Mouse (Mus musculus): ENCODE results near the gene Tmem163. TPM values are rescaled to one million over a fixed set of nuclear protein-coding genes. Genes with fewer than 3 reads are reported as not detected.

Gene Tmem163
- total and polyA plus RNA-seq, 2 experiments from 2014 or later, result 54.9 to 56.0 TPM

DNA sequence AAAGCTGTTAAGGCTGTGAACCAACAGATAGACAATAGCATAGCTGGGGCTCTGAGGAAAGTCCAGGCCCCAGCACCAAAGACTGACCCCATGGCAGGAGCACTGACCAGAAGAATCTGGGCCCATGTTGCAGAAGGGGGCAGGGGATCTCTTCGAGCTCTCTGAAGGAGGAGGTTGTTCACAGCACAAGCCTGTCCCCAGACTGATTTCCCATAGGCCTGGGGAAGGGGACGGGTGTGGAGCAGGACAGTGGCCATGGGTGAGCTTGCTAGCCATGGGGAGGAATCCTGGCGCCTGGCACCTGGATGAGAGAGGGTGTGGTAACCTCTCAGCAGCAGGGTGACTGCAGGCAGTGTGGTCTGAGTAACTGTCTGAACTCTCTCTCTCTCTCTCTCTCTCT lies 103.2 kb downstream of the Tmem163 start:
- H3K27me3 ChIP-seq (ENCODE audit: insufficient read depth, low read length), result no peaks in the 10 kb centered on the region
- H3K27ac ChIP-seq, result no peak overlapping the region
- no peak overlapping the region for H3K9ac ChIP-seq (replicated peaks; ENCODE audit: low read length)
- no peak for TF ChIP-seq CTCF (IDR thresholded peaks at IDR 0.05; ENCODE audit: low read depth)
- H3K9me3 ChIP-seq (ENCODE audit: low read length), result no peaks in the 10 kb centered on the region
- WGBS, result 26% methylated on average over 3 of the region's 3 CpGs
- DNase-seq (ENCODE audit: low spot score), result no peak
- peaks cover 6% of the 10 kb centered on the region; the same call in 1 of the 2 replicates for H3K4me1 ChIP-seq (ENCODE audit: insufficient read depth, low read length)
- no peak for ATAC-seq
- H3K4me2 ChIP-seq (ENCODE audit: low read depth, low read length), result no peak overlapping the region
- H3K4me3 ChIP-seq (ENCODE audit: low read length), result no peak overlapping the region
- no peaks in the 10 kb centered on the region for H3K36me3 ChIP-seq (ENCODE audit: insufficient read depth, low read length)

DNA sequence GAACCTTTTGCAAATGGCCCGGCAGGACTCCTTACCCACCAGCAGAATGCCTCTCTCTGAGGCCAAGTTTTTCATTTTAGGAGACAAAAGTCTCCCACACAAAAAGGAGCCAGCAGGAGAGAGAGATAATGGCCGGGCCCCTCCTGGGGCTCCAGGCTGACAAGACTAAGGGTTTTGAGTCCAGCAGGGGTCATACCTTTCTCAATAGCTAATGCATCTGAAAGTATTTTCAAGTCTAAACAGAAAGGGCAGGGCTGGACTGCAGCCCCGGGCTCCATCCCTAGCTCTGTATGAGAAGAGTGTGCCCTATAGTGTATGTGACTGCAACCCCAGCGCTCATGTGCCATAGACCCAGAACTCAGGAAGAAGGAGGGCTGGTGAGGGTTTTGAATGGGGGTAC lies 103.7 kb downstream of the Tmem163 start:
- Histone ChIP-seq H3K4me2 (ENCODE audit: low read depth, low read length) (no peak overlapping the region), H3K9me3 (ENCODE audit: low read length) (no peaks in the 10 kb centered on the region), H3K4me1 (ENCODE audit: insufficient read depth, low read length) (peaks cover 6% of the 10 kb centered on the region; the same call in 1 of the 2 replicates), H3K27ac (no peak overlapping the region), H3K4me3 (ENCODE audit: low read length) (no peak overlapping the region), H3K36me3 (ENCODE audit: insufficient read depth, low read length) (no peaks in the 10 kb centered on the region), H3K27me3 (ENCODE audit: insufficient read depth, low read length) (no peaks in the 10 kb centered on the region), H3K9ac (replicated peaks; ENCODE audit: low read length) (no peak overlapping the region)
- 14% methylated on average over 4 of the region's 4 CpGs for WGBS
- DNase-seq (ENCODE audit: low spot score) (no peak), ATAC-seq (no peak)
- no peak for TF ChIP-seq CTCF (IDR thresholded peaks at IDR 0.05; ENCODE audit: low read depth)

DNA sequence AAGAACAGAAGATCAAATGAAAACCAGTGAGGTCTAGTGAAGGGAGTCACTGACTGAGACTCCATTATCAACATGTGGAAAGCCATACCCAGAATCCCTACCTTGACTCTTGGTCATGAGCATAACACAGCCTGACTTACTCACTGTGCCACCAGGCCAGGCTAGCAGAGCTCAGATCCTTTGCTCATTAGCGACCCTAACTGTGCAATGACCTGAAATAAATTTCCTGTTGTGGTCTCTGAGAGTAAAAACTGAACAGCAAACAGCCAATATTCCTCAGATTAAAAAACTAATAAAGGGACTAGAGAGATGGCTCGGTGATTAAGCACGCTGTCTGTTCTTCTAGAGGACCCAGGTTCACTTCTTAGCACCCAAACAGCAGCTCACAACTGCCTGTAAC lies 106.2 kb downstream of the Tmem163 start:
- no peak overlapping the region for H3K4me2 ChIP-seq (ENCODE audit: low read depth, low read length)
- no peaks in the 10 kb centered on the region for H3K9me3 ChIP-seq (ENCODE audit: low read length)
- no peak overlapping the region for H3K4me3 ChIP-seq (ENCODE audit: low read length)
- peaks cover 6% of the 10 kb centered on the region; the same call in 1 of the 2 replicates for H3K4me1 ChIP-seq (ENCODE audit: insufficient read depth, low read length)
- no peak overlapping the region for H3K9ac ChIP-seq (replicated peaks; ENCODE audit: low read length)
- no peaks in the 10 kb centered on the region for H3K36me3 ChIP-seq (ENCODE audit: insufficient read depth, low read length)
- no peak for ATAC-seq
- DNase-seq (ENCODE audit: low spot score), result no peak
- H3K27ac ChIP-seq, result no peak overlapping the region
- no peaks in the 10 kb centered on the region for H3K27me3 ChIP-seq (ENCODE audit: insufficient read depth, low read length)
- no peak for TF ChIP-seq CTCF (IDR thresholded peaks at IDR 0.05; ENCODE audit: low read depth)
- WGBS, result 76% methylated on average over 3 of the region's 3 CpGs

DNA sequence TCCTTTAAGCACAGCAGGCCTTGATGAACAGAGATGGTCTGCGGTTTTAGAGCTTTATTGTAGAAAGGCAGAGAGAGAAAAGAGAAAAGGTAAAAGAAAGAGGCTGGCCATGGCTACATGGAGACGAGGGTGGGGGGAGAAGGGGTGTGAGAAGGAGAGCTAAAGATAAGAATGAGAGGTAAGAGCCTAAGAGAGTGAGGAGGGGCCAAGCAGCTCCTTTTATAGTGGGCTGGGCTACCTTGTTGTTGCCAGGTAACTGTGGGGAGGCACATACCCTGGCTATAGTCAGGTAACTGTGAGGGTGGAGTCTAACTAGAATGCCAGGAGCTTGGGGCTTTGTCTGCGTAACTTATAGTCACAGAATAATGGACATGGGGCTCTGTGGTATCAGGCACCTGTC lies 110.7 kb downstream of the Tmem163 start:
- Histone ChIP-seq H3K9ac (replicated peaks; ENCODE audit: low read length) (no peak overlapping the region), H3K36me3 (ENCODE audit: insufficient read depth, low read length) (no peaks in the 10 kb centered on the region), H3K4me1 (ENCODE audit: insufficient read depth, low read length) (no peaks in the 10 kb centered on the region), H3K4me2 (ENCODE audit: low read depth, low read length) (no peak overlapping the region), H3K27me3 (ENCODE audit: insufficient read depth, low read length) (no peaks in the 10 kb centered on the region), H3K27ac (no peak overlapping the region), H3K4me3 (ENCODE audit: low read length) (no peak overlapping the region), H3K9me3 (ENCODE audit: low read length) (no peaks in the 10 kb centered on the region)
- TF ChIP-seq CTCF (IDR thresholded peaks at IDR 0.05; ENCODE audit: low read depth), result no peak
- no peak for DNase-seq (ENCODE audit: low spot score)
- 67% methylated on average over 3 of the region's 3 CpGs for WGBS
- no peak for ATAC-seq

DNA sequence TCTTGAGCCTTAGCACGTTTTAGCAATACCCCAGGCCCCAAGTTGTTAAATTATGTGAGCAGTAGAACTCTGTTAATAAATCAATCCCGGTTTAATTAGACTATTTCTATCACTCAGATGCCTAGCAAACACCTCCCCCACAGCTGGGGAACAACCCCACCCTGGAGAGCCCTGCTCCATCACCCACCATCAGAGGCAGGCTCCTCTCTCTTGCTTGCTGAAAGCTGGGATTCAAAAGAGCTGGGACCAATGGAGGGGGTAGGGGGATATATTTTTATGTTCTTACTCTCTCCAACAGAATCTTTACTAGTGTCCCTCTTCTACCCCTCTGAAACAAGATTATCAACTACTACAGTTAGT lies 122.9 kb downstream of the Tmem163 start:
- no peak overlapping the region for H3K9ac ChIP-seq (replicated peaks; ENCODE audit: low read length)
- H3K4me2 ChIP-seq (ENCODE audit: low read depth, low read length), result no peak overlapping the region
- TF ChIP-seq CTCF (IDR thresholded peaks at IDR 0.05; ENCODE audit: low read depth), result no peak
- no peaks in the 10 kb centered on the region for H3K4me1 ChIP-seq (ENCODE audit: insufficient read depth, low read length)
- H3K36me3 ChIP-seq (ENCODE audit: insufficient read depth, low read length), result no peaks in the 10 kb centered on the region
- no peak overlapping the region for H3K4me3 ChIP-seq (ENCODE audit: low read length)
- 0 out of 2 replicates have a peak, but pooled peaks have one; percentile 24 for ATAC-seq
- H3K27ac ChIP-seq, result no peak overlapping the region
- DNase-seq (ENCODE audit: low spot score), result no peak
- H3K9me3 ChIP-seq (ENCODE audit: low read length), result no peaks in the 10 kb centered on the region
- 32% methylated on average over 2 of the region's 2 CpGs for whole genome bisulfite sequencing
- H3K27me3 ChIP-seq (ENCODE audit: insufficient read depth, low read length), result no peaks in the 10 kb centered on the region

DNA sequence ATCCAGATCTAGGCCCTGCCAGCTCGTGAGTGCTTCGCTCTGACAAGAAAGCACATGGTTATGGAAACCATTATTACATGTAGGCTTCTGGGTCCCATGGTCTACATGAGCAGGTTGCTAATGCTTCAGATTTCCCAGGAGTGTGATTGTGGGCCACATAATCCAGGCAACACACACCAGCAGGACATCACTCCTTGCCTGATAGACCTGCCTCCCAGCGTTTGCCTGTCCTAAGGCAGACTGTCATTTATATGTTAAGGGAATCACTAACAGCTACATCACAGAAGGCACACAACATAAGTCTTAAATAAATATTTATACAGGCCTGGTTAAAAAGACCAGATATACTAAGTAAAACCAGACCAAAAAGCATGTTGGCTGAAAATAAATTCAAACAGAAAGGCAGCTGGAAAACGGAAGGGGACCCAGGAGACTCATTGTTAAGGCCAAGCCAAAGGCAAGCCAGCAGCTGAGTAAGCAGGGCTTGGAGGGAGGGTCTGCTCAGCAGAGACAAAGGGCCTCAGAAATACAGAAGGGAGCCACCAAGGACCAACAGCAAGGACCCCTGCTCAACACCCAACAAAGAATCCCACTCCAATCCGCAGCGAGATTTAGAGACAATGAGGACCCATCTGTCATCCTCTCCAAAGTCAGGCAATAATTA lies 123.4 kb downstream of the Tmem163 start:
- Histone ChIP-seq H3K36me3 (ENCODE audit: insufficient read depth, low read length) (no peaks in the 10 kb centered on the region), H3K4me1 (ENCODE audit: insufficient read depth, low read length) (no peaks in the 10 kb centered on the region), H3K4me3 (ENCODE audit: low read length) (no peak overlapping the region), H3K27me3 (ENCODE audit: insufficient read depth, low read length) (no peaks in the 10 kb centered on the region), H3K4me2 (ENCODE audit: low read depth, low read length) (no peak overlapping the region), H3K27ac (no peak overlapping the region), H3K9me3 (ENCODE audit: low read length) (no peaks in the 10 kb centered on the region), H3K9ac (replicated peaks; ENCODE audit: low read length) (no peak overlapping the region)
- no peak for DNase-seq (ENCODE audit: low spot score)
- 0 out of 2 replicates have a peak, but pooled peaks have one; percentile 51 for ATAC-seq
- WGBS, result 40% methylated on average over 6 of the region's 6 CpGs
- TF ChIP-seq CTCF (IDR thresholded peaks at IDR 0.05; ENCODE audit: low read depth), result no peak

DNA sequence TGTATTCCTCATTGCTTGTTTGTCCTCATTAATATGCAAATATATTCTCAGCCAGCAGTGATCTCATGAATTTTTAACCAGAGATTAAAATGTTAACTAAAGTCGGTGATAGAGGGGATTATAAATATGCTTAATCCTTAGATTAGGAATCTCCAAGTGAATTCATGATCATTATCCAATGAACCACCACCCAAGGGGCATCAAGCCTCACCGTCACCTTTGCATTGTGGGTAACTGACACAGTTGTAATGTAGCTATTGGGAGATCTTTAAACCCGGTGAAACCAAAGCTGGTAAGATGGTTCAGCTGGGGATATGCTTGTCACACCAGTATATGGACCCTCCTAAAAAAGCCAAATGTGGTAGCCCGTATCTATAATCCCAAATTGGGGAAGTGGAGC lies 131.3 kb downstream of the Tmem163 start:
- Histone ChIP-seq H3K27me3 (ENCODE audit: insufficient read depth, low read length) (no peaks in the 10 kb centered on the region), H3K9ac (replicated peaks; ENCODE audit: low read length) (no peak overlapping the region), H3K36me3 (ENCODE audit: insufficient read depth, low read length) (no peaks in the 10 kb centered on the region), H3K4me2 (ENCODE audit: low read depth, low read length) (no peak overlapping the region), H3K27ac (no peak overlapping the region), H3K4me1 (ENCODE audit: insufficient read depth, low read length) (no peaks in the 10 kb centered on the region), H3K9me3 (ENCODE audit: low read length) (no peaks in the 10 kb centered on the region), H3K4me3 (ENCODE audit: low read length) (no peak overlapping the region)
- no peak for TF ChIP-seq CTCF (IDR thresholded peaks at IDR 0.05; ENCODE audit: low read depth)
- DNase-seq (ENCODE audit: low spot score) (no peak), ATAC-seq (no peak)
- WGBS, result 51% methylated on average over 4 of the region's 4 CpGs
